Mouse (Mus musculus): Measurements from ENCODE around the gene Gm20696.

- TF ChIP-seq ETS1 (conservative IDR thresholded peaks at IDR 0.05; ENCODE audit: low read depth, low read length) (no peak), USF1 (IDR thresholded peaks at IDR 0.05; ENCODE audit: low read depth, low read length) (no peak), CTCF (conservative IDR thresholded peaks at IDR 0.05 in 1 of 2, IDR thresholded peaks at IDR 0.05 in 1 of 2; ENCODE audit: low read depth in 2 of 2, low read length in 2 of 2) (no peak), EP300 (IDR thresholded peaks at IDR 0.05; ENCODE audit: low read length) (no peak), BHLHE40 (IDR thresholded peaks at IDR 0.05; ENCODE audit: low read depth, low read length) (no peak), CHD2 (IDR thresholded peaks at IDR 0.05; ENCODE audit: low read length) (no peak), NRF1 (IDR thresholded peaks at IDR 0.05; ENCODE audit: low read depth, low read length) (no peak), MAZ (IDR thresholded peaks at IDR 0.05; ENCODE audit: low read depth, low read length) (no peak), HCFC1 (IDR thresholded peaks at IDR 0.05; ENCODE audit: low read depth, low read length) (no peak), RAD21 (IDR thresholded peaks at IDR 0.05; ENCODE audit: low read depth, low read length) (no peak)
Observed at GRCm38 (mm10) chr6:99617867-99618266, 48.7 kb downstream of the Gm20696 start.
